Comparison of ENCODE assay signal across 14 mouse cellular contexts in the genomic region with DNA sequence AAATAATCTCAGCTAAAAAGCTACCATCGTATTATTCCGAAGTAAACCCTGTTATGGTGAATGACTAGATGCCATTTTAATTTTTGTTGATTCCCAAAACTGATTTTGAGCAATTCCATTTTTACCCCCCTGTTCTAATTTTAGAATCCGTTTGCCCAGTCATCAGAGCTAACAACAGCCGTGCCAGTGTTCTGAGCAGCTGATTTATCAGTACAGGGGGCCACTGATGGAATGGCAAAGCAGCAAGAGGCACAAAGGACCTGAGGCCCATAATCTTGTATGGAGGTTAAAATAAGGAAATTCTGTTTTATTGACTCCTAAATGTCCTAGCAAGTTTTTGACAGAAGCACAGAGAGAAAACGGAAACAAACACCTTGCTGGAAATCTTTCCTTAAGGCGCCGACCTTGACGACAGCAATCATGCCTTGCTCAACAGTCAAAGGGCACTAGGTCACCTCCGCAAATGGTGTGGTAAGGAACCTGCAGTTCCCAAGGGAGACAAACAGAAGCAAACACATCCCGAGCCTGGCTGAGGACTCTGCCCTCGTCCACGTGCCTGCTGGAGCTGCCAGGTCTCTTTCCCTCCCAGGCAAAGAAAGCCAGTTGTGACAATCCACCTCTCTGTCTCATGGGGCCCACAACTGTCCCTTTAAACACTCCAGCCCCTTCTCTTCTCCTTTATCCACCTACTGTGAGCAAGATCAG. TPM values are rescaled to one million over a fixed set of nuclear protein-coding genes. Genes with fewer than 3 reads are reported as not detected.
DNase-seq lines count a peak whose midpoint lies in the region; ATAC-seq lines count a peak whose summit lies in the region.
"Had no signal": no experiment of that assay in that cellular context is flagged by ENCODE, and none has a peak within 500 bp of the region (broad histone marks: within the 10 kb centered on the region; RNA-seq: fewer than 3 reads in every experiment).

No protein-coding gene starts in this region.

- no peaks in the 10 kb centered on the region for H3K4me1 ChIP-seq in kidney, embryonic 16.5 days (ENCODE audit: insufficient read depth, low read length)
- H3K4me1 ChIP-seq in heart, embryonic 11.5 days (ENCODE audit: control insufficient read depth, insufficient read depth, low read length): peaks cover 12% of the 10 kb centered on the region
- 0 out of 2 replicates have a peak, but pooled peaks cover 10% of the 10 kb centered on the region for H3K4me1 ChIP-seq in intestine, embryonic 16.5 days (ENCODE audit: control insufficient read depth, insufficient read depth, low read length)
- H3K4me1 ChIP-seq in stomach, embryonic 16.5 days (ENCODE audit: control insufficient read depth, insufficient read depth, low read length): no peaks in the 10 kb centered on the region
- H3K4me1 ChIP-seq in midbrain, embryonic 13.5 days (replicated peaks): no peaks in the 10 kb centered on the region
- H3K4me1 ChIP-seq: embryonic facial prominence, embryonic 13.5 days; lung, embryonic 15.5 days; midbrain, embryonic 10.5 days had no signal

- no peak overlapping the region for H3K9ac ChIP-seq in kidney, embryonic 16.5 days (replicated peaks; ENCODE audit: low read length)
- no peak overlapping the region for H3K9ac ChIP-seq in heart, embryonic 11.5 days (ENCODE audit: low read depth, low read length)
- H3K9ac ChIP-seq in intestine, embryonic 16.5 days (ENCODE audit: low read depth, low read length): 0 out of 2 replicates have a peak overlapping the region, but pooled peaks have one; percentile 8
- H3K9ac ChIP-seq in stomach, embryonic 16.5 days (ENCODE audit: low read length): no peak overlapping the region
- no peak overlapping the region for H3K9ac ChIP-seq in midbrain, embryonic 13.5 days (replicated peaks)
- H3K9ac ChIP-seq: embryonic facial prominence, embryonic 13.5 days; lung, embryonic 15.5 days; stomach, embryonic 15.5 days had no signal

- no peak overlapping the region for H3K4me3 ChIP-seq in kidney, embryonic 16.5 days (ENCODE audit: low read length)
- H3K4me3 ChIP-seq in heart, embryonic 11.5 days (ENCODE audit: low read depth, low read length): no peak overlapping the region
- no peak overlapping the region for H3K4me3 ChIP-seq in intestine, embryonic 16.5 days (ENCODE audit: low read length)
- H3K4me3 ChIP-seq in stomach, embryonic 16.5 days (replicated peaks; ENCODE audit: low read length): no peak overlapping the region
- no peak overlapping the region for H3K4me3 ChIP-seq in midbrain, embryonic 13.5 days (replicated peaks)
- H3K4me3 ChIP-seq: embryonic facial prominence, embryonic 13.5 days; lung, embryonic 15.5 days; midbrain, embryonic 10.5 days; stomach, embryonic 15.5 days had no signal

- no peak overlapping the region for H3K4me2 ChIP-seq in kidney, embryonic 16.5 days (replicated peaks; ENCODE audit: low read depth, low read length)
- no peak overlapping the region for H3K4me2 ChIP-seq in heart, embryonic 11.5 days
- H3K4me2 ChIP-seq in intestine, embryonic 16.5 days (ENCODE audit: low read depth, low read length): no peak overlapping the region
- H3K4me2 ChIP-seq in stomach, embryonic 16.5 days (ENCODE audit: low read depth, low read length): no peak overlapping the region
- no peak overlapping the region for H3K4me2 ChIP-seq in midbrain, embryonic 13.5 days (replicated peaks)
- H3K4me2 ChIP-seq: embryonic facial prominence, embryonic 13.5 days; lung, embryonic 15.5 days; stomach, embryonic 15.5 days had no signal

- DNase-seq in kidney, adult 11 months: peak; percentile 82
- DNase-seq in embryo, embryonic 11 days: no peak
- DNase-seq in layer of hippocampus, adult 9-10 months (ENCODE audit: low spot score): no peak
- DNase-seq: cerebellum, adult 9-10 months had no signal

- WGBS in kidney, embryonic 16.5 days: 48% methylated on average over 12 of the region's 12 CpGs
- WGBS in heart, embryonic 11.5 days (ENCODE audit: insufficient replicate concordance): 39% methylated on average over 12 of the region's 12 CpGs
- WGBS in intestine, embryonic 16.5 days: 51% methylated on average over 12 of the region's 12 CpGs
- 53% methylated on average over 12 of the region's 12 CpGs for WGBS in stomach, embryonic 16.5 days
- 81% methylated on average over 12 of the region's 12 CpGs for WGBS in midbrain, embryonic 13.5 days

- no peaks in the 10 kb centered on the region for H3K9me3 ChIP-seq in kidney, embryonic 16.5 days (ENCODE audit: low read length)
- H3K9me3 ChIP-seq in heart, embryonic 11.5 days (replicated peaks; ENCODE audit: control insufficient read depth, low read length): no peaks in the 10 kb centered on the region
- no peaks in the 10 kb centered on the region for H3K9me3 ChIP-seq in intestine, embryonic 16.5 days (ENCODE audit: control insufficient read depth, low read length)
- H3K9me3 ChIP-seq in stomach, embryonic 16.5 days (replicated peaks; ENCODE audit: control insufficient read depth, low read length): no peaks in the 10 kb centered on the region
- H3K9me3 ChIP-seq in midbrain, embryonic 13.5 days: no peaks in the 10 kb centered on the region
- H3K9me3 ChIP-seq: embryonic facial prominence, embryonic 13.5 days; lung, embryonic 15.5 days; midbrain, embryonic 10.5 days; stomach, embryonic 15.5 days had no signal

- H3K27me3 ChIP-seq in kidney, embryonic 16.5 days (ENCODE audit: insufficient read depth, low read length): no peaks in the 10 kb centered on the region
- H3K27me3 ChIP-seq in heart, embryonic 11.5 days (ENCODE audit: control insufficient read depth, insufficient read depth, low read length): no peaks in the 10 kb centered on the region
- no peaks in the 10 kb centered on the region for H3K27me3 ChIP-seq in intestine, embryonic 16.5 days (replicated peaks; ENCODE audit: control insufficient read depth, insufficient read depth, low read length)
- H3K27me3 ChIP-seq in stomach, embryonic 16.5 days (ENCODE audit: control insufficient read depth, insufficient read depth, low read length): no peaks in the 10 kb centered on the region
- no peaks in the 10 kb centered on the region for H3K27me3 ChIP-seq in midbrain, embryonic 13.5 days
- H3K27me3 ChIP-seq: embryonic facial prominence, embryonic 13.5 days; lung, embryonic 15.5 days; stomach, embryonic 15.5 days had no signal

- H3K27ac ChIP-seq in kidney, embryonic 16.5 days (ENCODE audit: low read length): no peak overlapping the region
- H3K27ac ChIP-seq in heart, embryonic 11.5 days (ENCODE audit: low read depth, low read length): peak overlapping the region; percentile 2
- H3K27ac ChIP-seq in intestine, embryonic 16.5 days (ENCODE audit: low read length): peak overlapping the region; percentile 87
- H3K27ac ChIP-seq in stomach, embryonic 16.5 days (ENCODE audit: low read length): no peak overlapping the region
- H3K27ac ChIP-seq in midbrain, embryonic 13.5 days: no peak overlapping the region
- H3K27ac ChIP-seq: embryonic facial prominence, embryonic 13.5 days; lung, embryonic 15.5 days; midbrain, embryonic 10.5 days; stomach, embryonic 15.5 days had no signal

- no peak for ATAC-seq in kidney, embryonic 16.5 days (ENCODE audit: low FRiP score, low TSS enrichment)
- ATAC-seq in heart, embryonic 11.5 days (replicated peaks; ENCODE audit: insufficient number of reproducible peaks, low FRiP score, low TSS enrichment): no peak
- peak; percentile 96 for ATAC-seq in intestine, embryonic 16.5 days
- 0 out of 2 replicates have a peak, but pooled peaks have one; percentile 25 for ATAC-seq in stomach, embryonic 16.5 days (ENCODE audit: insufficient read depth, low FRiP score)
- no peak for ATAC-seq in midbrain, embryonic 13.5 days
- ATAC-seq: forebrain, embryonic 16.5 days had no signal

- no peaks in the 10 kb centered on the region for H3K36me3 ChIP-seq in kidney, embryonic 16.5 days (ENCODE audit: insufficient read depth, low read length)
- no peaks in the 10 kb centered on the region for H3K36me3 ChIP-seq in heart, embryonic 11.5 days (ENCODE audit: control insufficient read depth, insufficient read depth, low read length)
- H3K36me3 ChIP-seq in intestine, embryonic 16.5 days (ENCODE audit: control insufficient read depth, insufficient read depth, low read length): no peaks in the 10 kb centered on the region
- H3K36me3 ChIP-seq in stomach, embryonic 16.5 days (ENCODE audit: control insufficient read depth, insufficient read depth, low read length): no peaks in the 10 kb centered on the region
- no peaks in the 10 kb centered on the region for H3K36me3 ChIP-seq in midbrain, embryonic 13.5 days
- H3K36me3 ChIP-seq: embryonic facial prominence, embryonic 13.5 days; lung, embryonic 15.5 days; midbrain, embryonic 10.5 days had no signal

RNA-seq across cellular contexts. Expression of gene Tmem252, which starts 9.4 kb away (rescaled TPM):
- 8.5 and 10.3 TPM in 2 replicates for polyA plus RNA-seq in kidney, embryonic 16.5 days (2015; fragmentation: Nextera tagmentation; extraction: Ambion mirVana)
- polyA plus RNA-seq in heart, embryonic 11.5 days (2014; fragmentation: Nextera tagmentation; extraction: Ambion mirVana): 4.6 and 6.0 TPM in 2 replicates
- 3.8 and 4.8 TPM in 2 replicates for polyA plus RNA-seq in intestine, embryonic 16.5 days (2015; fragmentation: Nextera tagmentation; extraction: Ambion mirVana)
- 6.8 and 8.4 TPM in 2 replicates for polyA plus RNA-seq in stomach, embryonic 16.5 days (2015; fragmentation: Nextera tagmentation; extraction: Ambion mirVana)
- 0.76 and 1.1 TPM in 2 replicates for polyA plus RNA-seq in midbrain, embryonic 13.5 days (2015; fragmentation: Nextera tagmentation; extraction: Ambion mirVana)

Comparison
In these comparisons a context has a peak if more than half of its experiments do, and no peak if none do; other contexts are left out.
1. ATAC-seq: peak in intestine, embryonic 16.5 days (single experiment) and stomach, embryonic 16.5 days (single experiment); none in kidney, embryonic 16.5 days (single experiment), heart, embryonic 11.5 days (single experiment) and midbrain, embryonic 13.5 days (single experiment).
2. H3K27ac ChIP-seq: peak in heart, embryonic 11.5 days (single experiment) and intestine, embryonic 16.5 days (single experiment); none in kidney, embryonic 16.5 days (single experiment), stomach, embryonic 16.5 days (single experiment) and midbrain, embryonic 13.5 days (single experiment).